Mouse (Mus musculus) adrenal gland (tissue): ENCODE data around the gene 4930433I11Rik.
"Not testable (repeated sequence)": the region's sequence is repeated elsewhere in the genome, so short reads cannot be mapped to it uniquely, and the experiment has no call there.

ENCODE experiments used
- intact Hi-C: fragments of 180-260 bp; cut with DNase I; formaldehyde crosslinking; loops from one replicate; pipeline ENCODE4 v1.15.1; 2025
- long read RNA-seq, 2 experiments: library from polyadenylated mRNA; unstranded; transcript quantifications; one replicate each; pipeline ENCODE4 v2.0.0; 2020; ENCODE audit warnings: borderline replicate concordance in 1 of 2; ENCODE audit not compliant: insufficient replicate concordance in 1 of 2

The 4930433I11Rik gene
- long read RNA-seq, experiment 1, result 0 reads
- long read RNA-seq, experiment 2, result 0 reads

GRCm38 (mm10) chr7:40987243-40987642 lies at the start of gene 4930433I11Rik:
Gene 4930433I11Rik, plus strand, starts transcription at chr7:40987543.
- intact Hi-C loops, result no loop called here

- intact Hi-C loops, result no loop called here
Measured at GRCm38 (mm10) chr7:40939371-40939770, 48.0 kb upstream of the 4930433I11Rik start.

DNA sequence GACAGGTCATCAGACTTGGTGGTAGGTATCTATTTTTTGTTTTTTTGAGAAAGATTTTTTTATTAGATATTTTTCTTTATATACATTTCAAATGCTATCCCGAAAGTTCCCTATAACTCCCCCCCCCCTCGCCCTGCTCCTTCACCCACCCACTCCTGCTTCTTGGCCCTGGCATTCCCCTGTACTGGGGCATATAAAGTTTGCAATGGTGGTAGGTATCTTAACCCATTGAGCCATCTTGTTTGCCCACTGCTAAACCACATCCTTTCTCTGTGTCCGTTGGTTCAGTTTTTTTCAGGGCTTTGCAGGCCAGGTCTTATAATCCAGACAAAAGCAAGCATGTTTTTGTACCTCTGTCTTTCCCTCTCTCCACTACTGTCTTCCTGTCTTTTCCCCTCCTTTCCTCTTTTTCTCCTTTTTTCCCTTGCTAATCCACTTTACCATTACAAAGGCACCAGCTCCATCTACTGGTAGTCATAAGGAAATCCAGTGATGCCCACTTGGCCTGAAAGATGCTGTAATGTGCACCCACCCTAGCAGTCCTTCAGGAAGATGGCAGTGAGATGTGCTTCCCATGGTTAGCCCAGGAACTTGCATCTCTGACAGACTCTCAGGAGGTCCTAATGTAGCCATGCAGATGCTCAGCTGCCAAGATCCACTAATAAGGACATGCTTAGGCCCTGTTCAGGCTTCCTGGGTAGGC lies 45.0 kb upstream of the 4930433I11Rik start:
- intact Hi-C loops, result no loop called here

GRCm38 (mm10) chr7:41032419-41032818 lies 45.1 kb downstream of the 4930433I11Rik start, which contains the start of gene Gm4884:
Gene Gm4884, plus strand, starts transcription at chr7:41032719.
- intact Hi-C loops, result not testable (repeated sequence)

DNA sequence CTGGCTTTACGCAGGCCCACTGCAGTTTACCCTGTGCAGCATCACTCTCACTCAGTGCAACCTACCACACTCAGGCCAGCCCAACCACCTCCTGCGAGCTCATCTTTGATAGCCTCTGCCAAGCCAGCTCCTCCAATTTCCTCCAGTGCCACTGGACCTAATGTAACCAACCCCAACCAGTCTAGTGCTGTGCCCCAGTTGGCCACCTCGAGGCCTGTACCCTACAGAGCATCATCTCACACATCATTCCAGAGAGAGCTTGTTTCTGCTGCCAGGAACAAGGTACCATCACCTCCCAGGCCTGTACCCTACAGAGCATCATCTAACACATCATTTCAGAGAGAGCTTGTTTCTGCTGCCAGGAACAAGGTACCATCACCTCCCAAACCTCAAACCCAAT lies 56.7 kb downstream of the 4930433I11Rik start:
- intact Hi-C loops, result not testable (repeated sequence)
